ENCODE assay signal across 10 mouse cellular contexts in genomic region chr17:34655160-34655559, GRCm38 (mm10). TPM values are rescaled to one million over a fixed set of nuclear protein-coding genes. Genes with fewer than 3 reads are reported as not detected.
DNase-seq lines count a peak whose midpoint lies in the region; ATAC-seq and TF ChIP-seq lines count a peak whose summit lies in the region.
"Had no signal": no experiment of that assay in that cellular context is flagged by ENCODE, and none has a peak within 500 bp of the region (broad histone marks: within the 10 kb centered on the region; RNA-seq: fewer than 3 reads in every experiment).

No protein-coding gene starts in this region.

- H3K27me3 ChIP-seq in hindbrain, postnatal 0 days (ENCODE audit: insufficient read depth, low read length): no peaks in the 10 kb centered on the region; the same call in 1 of the 2 replicates
- H3K27me3 ChIP-seq in hindbrain, embryonic 11.5 days (ENCODE audit: control insufficient read depth, insufficient read depth, low read length): peaks cover under 1% of the 10 kb centered on the region; the same call in 1 of the 2 replicates
- H3K27me3 ChIP-seq in intestine, postnatal 0 days (replicated peaks; ENCODE audit: control insufficient read depth, insufficient read depth, low read length): peaks cover 7% of the 10 kb centered on the region; the same call in 1 of the 2 replicates
- peaks cover 15% of the 10 kb centered on the region for H3K27me3 ChIP-seq in forebrain, embryonic 13.5 days

- H3K4me1 ChIP-seq in hindbrain, postnatal 0 days (ENCODE audit: insufficient read depth, low read length): peaks cover 10% of the 10 kb centered on the region; the same call in 1 of the 2 replicates
- no peaks in the 10 kb centered on the region for H3K4me1 ChIP-seq in hindbrain, embryonic 11.5 days (replicated peaks; ENCODE audit: control insufficient read depth, insufficient read depth, low read length)
- H3K4me1 ChIP-seq in brown adipose tissue, adult 24 weeks (ENCODE audit: control insufficient read depth, insufficient read depth, insufficient read length, low read length): peaks cover 11% of the 10 kb centered on the region
- H3K4me1 ChIP-seq in intestine, postnatal 0 days (replicated peaks; ENCODE audit: control insufficient read depth, insufficient read depth, low read length): peaks cover 7% of the 10 kb centered on the region; the same call in 1 of the 2 replicates
- H3K4me1 ChIP-seq in forebrain, embryonic 13.5 days: no peaks in the 10 kb centered on the region

- H3K4me3 ChIP-seq in hindbrain, postnatal 0 days (ENCODE audit: low read length): no peak overlapping the region
- no peak overlapping the region for H3K4me3 ChIP-seq in hindbrain, embryonic 11.5 days (ENCODE audit: low read depth, low read length)
- no peak overlapping the region for H3K4me3 ChIP-seq in brown adipose tissue, adult 24 weeks (ENCODE audit: insufficient read depth, low read depth, low read length)
- H3K4me3 ChIP-seq in intestine, postnatal 0 days (ENCODE audit: low read depth, low read length): no peak overlapping the region
- H3K4me3 ChIP-seq in forebrain, embryonic 13.5 days: no peak overlapping the region
- H3K4me3 ChIP-seq: limb, embryonic 13.5 days had no signal

- no peak for TF ChIP-seq CTCF in hindbrain, postnatal 0 days (IDR thresholded peaks at IDR 0.05; ENCODE audit: low read depth)
- TF ChIP-seq CTCF in intestine, postnatal 0 days (IDR thresholded peaks at IDR 0.05; ENCODE audit: low read depth): no peak

- H3K9ac ChIP-seq in hindbrain, postnatal 0 days (replicated peaks; ENCODE audit: low read length): no peak overlapping the region
- no peak overlapping the region for H3K9ac ChIP-seq in hindbrain, embryonic 11.5 days (ENCODE audit: low read depth, low read length)
- no peak overlapping the region for H3K9ac ChIP-seq in intestine, postnatal 0 days (ENCODE audit: low read depth, low read length)
- no peak overlapping the region for H3K9ac ChIP-seq in forebrain, embryonic 13.5 days
- H3K9ac ChIP-seq: limb, embryonic 13.5 days had no signal

- no peaks in the 10 kb centered on the region for H3K9me3 ChIP-seq in hindbrain, postnatal 0 days (ENCODE audit: low read length)
- no peaks in the 10 kb centered on the region for H3K9me3 ChIP-seq in hindbrain, embryonic 11.5 days (ENCODE audit: control insufficient read depth, low read length)
- no peaks in the 10 kb centered on the region for H3K9me3 ChIP-seq in intestine, postnatal 0 days (ENCODE audit: control insufficient read depth)
- no peaks in the 10 kb centered on the region for H3K9me3 ChIP-seq in forebrain, embryonic 13.5 days (replicated peaks)
- H3K9me3 ChIP-seq: limb, embryonic 13.5 days had no signal

- DNase-seq in hindbrain, postnatal 0 days (ENCODE audit: low spot score): no peak
- DNase-seq in hindbrain, embryonic 11.5 days (ENCODE audit: low spot score): no peak
- peak; percentile 87 for DNase-seq in lung, postnatal 10 days
- DNase-seq in embryo, embryonic 10 days (ENCODE audit: low spot score): no peak
- no peak for DNase-seq in natural killer cell, adult 2 months (ENCODE audit: low spot score in 2 of 2)

- ATAC-seq in hindbrain, postnatal 0 days: 0 out of 2 replicates have a peak, but pooled peaks have one; percentile 3
- no peak for ATAC-seq in hindbrain, embryonic 11.5 days (ENCODE audit: low FRiP score)
- peak; percentile 3; the same call in 1 of the 2 replicates for ATAC-seq in intestine, postnatal 0 days
- no peak for ATAC-seq in forebrain, embryonic 13.5 days

- 75% methylated on average over 7 of the region's 7 CpGs for WGBS in hindbrain, postnatal 0 days
- WGBS in hindbrain, embryonic 11.5 days: 91% methylated on average over 7 of the region's 7 CpGs
- WGBS in intestine, postnatal 0 days: 53% methylated on average over 7 of the region's 7 CpGs
- WGBS in forebrain, embryonic 13.5 days: 84% methylated on average over 7 of the region's 7 CpGs

- peaks cover 34% of the 10 kb centered on the region for H3K36me3 ChIP-seq in hindbrain, postnatal 0 days (ENCODE audit: insufficient read depth, low read length)
- peaks cover 8% of the 10 kb centered on the region; the same call in 1 of the 2 replicates for H3K36me3 ChIP-seq in hindbrain, embryonic 11.5 days (ENCODE audit: control insufficient read depth, insufficient read depth, low read length)
- peaks cover 28% of the 10 kb centered on the region for H3K36me3 ChIP-seq in intestine, postnatal 0 days (ENCODE audit: control insufficient read depth, insufficient read depth)
- H3K36me3 ChIP-seq in forebrain, embryonic 13.5 days (ENCODE audit: poor library complexity, severe bottlenecking): peaks cover 52% of the 10 kb centered on the region

- H3K27ac ChIP-seq in hindbrain, postnatal 0 days: peak overlapping the region; percentile 38; the same call in 1 of the 2 replicates
- H3K27ac ChIP-seq in hindbrain, embryonic 11.5 days (ENCODE audit: low read depth, low read length): no peak overlapping the region
- peak overlapping the region; percentile 27 for H3K27ac ChIP-seq in brown adipose tissue, adult 24 weeks (replicated peaks; ENCODE audit: low read depth, low read length)
- H3K27ac ChIP-seq in intestine, postnatal 0 days (ENCODE audit: low read depth, low read length): peak overlapping the region; percentile 62
- no peak overlapping the region for H3K27ac ChIP-seq in forebrain, embryonic 13.5 days
- H3K27ac ChIP-seq: limb, embryonic 13.5 days had no signal

- H3K4me2 ChIP-seq in hindbrain, postnatal 0 days (ENCODE audit: low read depth, low read length): no peak overlapping the region
- H3K4me2 ChIP-seq in hindbrain, embryonic 11.5 days (replicated peaks; ENCODE audit: low read depth, low read length): no peak overlapping the region
- H3K4me2 ChIP-seq in intestine, postnatal 0 days (replicated peaks; ENCODE audit: low read depth): no peak overlapping the region
- no peak overlapping the region for H3K4me2 ChIP-seq in forebrain, embryonic 13.5 days
- H3K4me2 ChIP-seq: limb, embryonic 13.5 days had no signal

RNA-seq across cellular contexts. Expression of gene Atf6b, which starts 8.2 kb away (rescaled TPM):
- total RNA-seq in hindbrain, postnatal 0 days (2014; rRNA removed): 53.6 and 70.6 TPM in 2 replicates
- polyA plus RNA-seq in hindbrain, postnatal 0 days (2015; fragmentation: Nextera tagmentation; extraction: Ambion mirVana): 74.2 and 78.2 TPM in 2 replicates
- 61.9 and 67.5 TPM in 2 replicates for polyA plus RNA-seq in hindbrain, embryonic 11.5 days (2014; fragmentation: Nextera tagmentation; extraction: Ambion mirVana)
- 16.2 and 17.1 TPM in 2 replicates for polyA plus RNA-seq in brown adipose tissue, adult 24 weeks (2012; ENCODE audit: insufficient read depth, insufficient read length, missing spikeins)
- polyA plus RNA-seq in intestine, postnatal 0 days (2015; fragmentation: Nextera tagmentation; extraction: Ambion mirVana): 22.9 and 23.1 TPM in 2 replicates
- polyA plus RNA-seq in forebrain, embryonic 13.5 days (2015; fragmentation: Nextera tagmentation; extraction: Ambion mirVana): 95.9 and 105 TPM in 2 replicates

RNA-seq across cellular contexts. Expression of gene Fkbpl, which starts 10.6 kb away (rescaled TPM):
- total RNA-seq in hindbrain, postnatal 0 days (2014; rRNA removed): 4.9 and 6.1 TPM in 2 replicates
- polyA plus RNA-seq in hindbrain, postnatal 0 days (2015; fragmentation: Nextera tagmentation; extraction: Ambion mirVana): 10.4 and 11.8 TPM in 2 replicates
- 16.4 and 17.2 TPM in 2 replicates for polyA plus RNA-seq in hindbrain, embryonic 11.5 days (2014; fragmentation: Nextera tagmentation; extraction: Ambion mirVana)
- 11.1 and 26.4 TPM in 2 replicates for polyA plus RNA-seq in brown adipose tissue, adult 24 weeks (2012; ENCODE audit: insufficient read depth, insufficient read length, missing spikeins)
- 8.8 and 9.2 TPM in 2 replicates for polyA plus RNA-seq in intestine, postnatal 0 days (2015; fragmentation: Nextera tagmentation; extraction: Ambion mirVana)
- polyA plus RNA-seq in forebrain, embryonic 13.5 days (2015; fragmentation: Nextera tagmentation; extraction: Ambion mirVana): 14.7 and 16.1 TPM in 2 replicates

RNA-seq across cellular contexts. Expression of gene Tnxb, which starts 15.2 kb away (rescaled TPM):
- total RNA-seq in hindbrain, postnatal 0 days (2014; rRNA removed): 3.1 and 4.0 TPM in 2 replicates
- 0.16 and 0.28 TPM in 2 replicates for polyA plus RNA-seq in hindbrain, postnatal 0 days (2015; fragmentation: Nextera tagmentation; extraction: Ambion mirVana)
- polyA plus RNA-seq in hindbrain, embryonic 11.5 days (2014; fragmentation: Nextera tagmentation; extraction: Ambion mirVana): 0.01 and 0.09 TPM in 2 replicates
- 9.7 and 10.1 TPM in 2 replicates for polyA plus RNA-seq in brown adipose tissue, adult 24 weeks (2012; ENCODE audit: insufficient read depth, insufficient read length, missing spikeins)
- polyA plus RNA-seq in intestine, postnatal 0 days (2015; fragmentation: Nextera tagmentation; extraction: Ambion mirVana): 1.4 and 1.9 TPM in 2 replicates
- polyA plus RNA-seq in forebrain, embryonic 13.5 days (2015; fragmentation: Nextera tagmentation; extraction: Ambion mirVana): 0.01 and 0.05 TPM in 2 replicates
- polyA plus RNA-seq: embryonic facial prominence, embryonic 11.5 days had no signal

RNA-seq across cellular contexts. Expression of gene Prrt1, which starts 25.8 kb away (rescaled TPM):
- total RNA-seq in hindbrain, postnatal 0 days (2014; rRNA removed): 7.5 and 8.1 TPM in 2 replicates
- 7.3 and 7.9 TPM in 2 replicates for polyA plus RNA-seq in hindbrain, postnatal 0 days (2015; fragmentation: Nextera tagmentation; extraction: Ambion mirVana)
- 1.0 and 2.0 TPM in 2 replicates for polyA plus RNA-seq in hindbrain, embryonic 11.5 days (2014; fragmentation: Nextera tagmentation; extraction: Ambion mirVana)
- polyA plus RNA-seq in brown adipose tissue, adult 24 weeks (2012; ENCODE audit: insufficient read depth, insufficient read length, missing spikeins): not detected in 2 replicates
- 0.27 and 0.47 TPM in 2 replicates for polyA plus RNA-seq in intestine, postnatal 0 days (2015; fragmentation: Nextera tagmentation; extraction: Ambion mirVana)
- polyA plus RNA-seq in forebrain, embryonic 13.5 days (2015; fragmentation: Nextera tagmentation; extraction: Ambion mirVana): 2.8 and 6.0 TPM in 2 replicates

RNA-seq across cellular contexts. Expression of gene Ppt2, which starts 26.9 kb away (rescaled TPM):
- total RNA-seq in hindbrain, postnatal 0 days (2014; rRNA removed): 33.6 and 42.3 TPM in 2 replicates
- 17.9 and 20.0 TPM in 2 replicates for polyA plus RNA-seq in hindbrain, postnatal 0 days (2015; fragmentation: Nextera tagmentation; extraction: Ambion mirVana)
- 23.6 and 26.0 TPM in 2 replicates for polyA plus RNA-seq in hindbrain, embryonic 11.5 days (2014; fragmentation: Nextera tagmentation; extraction: Ambion mirVana)
- 30.2 and 32.3 TPM in 2 replicates for polyA plus RNA-seq in brown adipose tissue, adult 24 weeks (2012; ENCODE audit: insufficient read depth, insufficient read length, missing spikeins)
- 17.2 and 18.0 TPM in 2 replicates for polyA plus RNA-seq in intestine, postnatal 0 days (2015; fragmentation: Nextera tagmentation; extraction: Ambion mirVana)
- polyA plus RNA-seq in forebrain, embryonic 13.5 days (2015; fragmentation: Nextera tagmentation; extraction: Ambion mirVana): 15.9 and 19.7 TPM in 2 replicates

Comparison
In these comparisons a context has a peak if more than half of its experiments do, and no peak if none do; other contexts are left out.
1. ATAC-seq: peak in hindbrain, postnatal 0 days (single experiment) and intestine, postnatal 0 days (single experiment); none in hindbrain, embryonic 11.5 days (single experiment) and forebrain, embryonic 13.5 days (single experiment).
2. H3K27ac ChIP-seq: peak in hindbrain, postnatal 0 days (single experiment), brown adipose tissue, adult 24 weeks (single experiment) and intestine, postnatal 0 days (single experiment); none in hindbrain, embryonic 11.5 days (single experiment) and forebrain, embryonic 13.5 days (single experiment).